Mouse (Mus musculus): ENCODE data around the gene Gpr135. TPM values are rescaled to one million over a fixed set of nuclear protein-coding genes. Genes with fewer than 3 reads are reported as not detected.

Gene Gpr135
- total and polyA plus RNA-seq, 3 experiments, result not detected

DNA sequence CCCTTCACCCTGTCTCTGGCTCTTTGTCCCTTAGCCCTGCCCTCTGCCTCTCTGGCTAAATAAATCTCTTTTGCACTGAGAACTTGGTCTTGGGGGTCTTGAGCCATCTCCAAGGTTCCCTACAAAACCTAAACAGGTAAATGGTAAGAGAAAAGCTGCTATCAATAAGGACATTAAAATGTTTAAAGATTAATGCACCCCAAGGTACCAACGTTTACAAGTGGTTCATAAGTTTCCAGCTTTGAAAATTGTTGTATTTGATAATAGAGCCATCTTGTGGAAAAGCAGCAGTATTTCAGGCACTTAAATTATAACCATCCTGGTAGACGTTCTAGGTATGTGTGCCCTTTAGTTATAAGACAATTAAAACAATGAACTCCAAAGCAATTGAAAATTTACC lies 23.4 kb downstream of the Gpr135 start:
- no peak overlapping the region for H3K9ac ChIP-seq (ENCODE audit: insufficient read depth, low read depth)
- in situ Hi-C loops (cut with MboI; ENCODE audit: low pct_ligation_motif_present, low pct_unique_long_range_greater_than_20kb, low sequenced_read_pairs), result loop anchor here (5.0 kb wide), 1 partner anchor 275 kb away; no protein-coding TSS in a partner anchor
- no peaks in the 10 kb centered on the region for H3K36me3 ChIP-seq (replicated peaks in 1 of 2; ENCODE audit: control insufficient read depth in 1 of 2, insufficient read depth in 1 of 2, low read length in 1 of 2)
- no peak overlapping the region for H3K4me2 ChIP-seq (ENCODE audit: insufficient read depth, low read depth, poor library complexity, severe bottlenecking)
- DNase-seq (ENCODE audit: extremely low read depth), result peak; percentile 33
- peaks cover 8% of the 10 kb centered on the region for H3K9me3 ChIP-seq (replicated peaks; ENCODE audit: low read length)
- TF ChIP-seq CHD1 (IDR thresholded peaks at IDR 0.05; ENCODE audit: low read depth, low read length) (no peak), GABPA (IDR thresholded peaks at IDR 0.05; ENCODE audit: insufficient replicate concordance, low read depth, low read length) (no peak), ETS1 (conservative IDR thresholded peaks at IDR 0.05; ENCODE audit: low read depth, low read length) (no peak), UBTF (IDR thresholded peaks at IDR 0.05; ENCODE audit: low read depth, low read length) (no peak), TCF12 (IDR thresholded peaks at IDR 0.05; ENCODE audit: low read depth, low read length) (no peak), RAD21 (IDR thresholded peaks at IDR 0.05; ENCODE audit: low read depth, low read length) (peak; percentile 99), USF2 (conservative IDR thresholded peaks at IDR 0.05; ENCODE audit: low read depth, low read length) (no peak), MAZ (IDR thresholded peaks at IDR 0.05; ENCODE audit: low read depth, low read length) (no peak), MEF2A (IDR thresholded peaks at IDR 0.05; ENCODE audit: borderline replicate concordance, low read depth, low read length) (no peak), POLR2A (IDR thresholded peaks at IDR 0.05; ENCODE audit: low read depth, low read length) (no peak), SMC3 (IDR thresholded peaks at IDR 0.05; ENCODE audit: low read depth, low read length) (peak; percentile 96), CTCF (conservative IDR thresholded peaks at IDR 0.05 in 1 of 2, IDR thresholded peaks at IDR 0.05 in 1 of 2; ENCODE audit: low read depth in 2 of 2, low read length in 2 of 2) (peak in 1 of 2 experiments; percentile 89; a peak in 3 of 4 replicates), ZNF384 (IDR thresholded peaks at IDR 0.05; ENCODE audit: low read depth, low read length) (no peak), ZC3H11A (IDR thresholded peaks at IDR 0.05; ENCODE audit: low read depth, low read length) (peak; percentile 93), IRF4 (IDR thresholded peaks at IDR 0.05; ENCODE audit: low read depth, low read length) (no peak), USF1 (IDR thresholded peaks at IDR 0.05; ENCODE audit: low read depth, low read length) (no peak), NELFE (IDR thresholded peaks at IDR 0.05; ENCODE audit: low read depth, low read length) (no peak), PAX5 (IDR thresholded peaks at IDR 0.05; ENCODE audit: low read length) (no peak), POLR2AphosphoS2 (IDR thresholded peaks at IDR 0.05; ENCODE audit: low read depth, low read length) (no peak), MAX (IDR thresholded peaks at IDR 0.05; ENCODE audit: low read length) (no peak), ELF1 (IDR thresholded peaks at IDR 0.05; ENCODE audit: low read depth, low read length) (no peak), MAFK (IDR thresholded peaks at IDR 0.05; ENCODE audit: insufficient replicate concordance, low read length) (no peak), ZKSCAN1 (IDR thresholded peaks at IDR 0.05; ENCODE audit: borderline replicate concordance, low read depth, low read length) (no peak), ZMIZ1 (IDR thresholded peaks at IDR 0.05; ENCODE audit: low read depth, low read length) (no peak), JUN (IDR thresholded peaks at IDR 0.05; ENCODE audit: insufficient read depth, low read depth, low read length) (no peak), E2F4 (IDR thresholded peaks at IDR 0.05; ENCODE audit: insufficient replicate concordance, low read depth, low read length) (no peak), RCOR1 (conservative IDR thresholded peaks at IDR 0.05; ENCODE audit: low read depth, low read length) (no peak), TBP (conservative IDR thresholded peaks at IDR 0.05; ENCODE audit: low read depth, low read length) (no peak), NRF1 (IDR thresholded peaks at IDR 0.05; ENCODE audit: low read depth, low read length) (no peak), KAT2A (IDR thresholded peaks at IDR 0.05; ENCODE audit: insufficient replicate concordance, low read length) (no peak), HCFC1 (IDR thresholded peaks at IDR 0.05; ENCODE audit: low read depth, low read length) (no peak), MYC (IDR thresholded peaks at IDR 0.05; ENCODE audit: low read depth, low read length) (no peak), MXI1 (IDR thresholded peaks at IDR 0.05; ENCODE audit: low read depth, low read length) (no peak), JUND (conservative IDR thresholded peaks at IDR 0.05; ENCODE audit: low read depth, low read length) (no peak), CHD2 (IDR thresholded peaks at IDR 0.05; ENCODE audit: low read length) (no peak)
- H3K27ac ChIP-seq (ENCODE audit: insufficient read depth, low read depth), result no peak overlapping the region
- H3K4me1 ChIP-seq (ENCODE audit: control insufficient read depth in 1 of 2, insufficient read depth in 2 of 2), result peaks cover 0 to 14% of the 10 kb centered on the region in 2 experiments; a peak in 2 of 4 replicates
- no peaks in the 10 kb centered on the region for H3K79me2 ChIP-seq (replicated peaks; ENCODE audit: control insufficient read depth, extremely low read depth, insufficient read depth, poor library complexity, severe bottlenecking)
- dilution Hi-C loops (cut with MboI; ENCODE audit: extremely low pct_ligation_motif_present, extremely low pct_unique_long_range_greater_than_20kb, low sequenced_read_pairs), result no loop called here
- no peak overlapping the region for H3K4me3 ChIP-seq (replicated peaks in 1 of 3; ENCODE audit: low read depth in 2 of 3, low read length in 2 of 3, poor library complexity in 1 of 3)
- no peaks in the 10 kb centered on the region for H3K27me3 ChIP-seq (replicated peaks)

All from CH12.LX (cell line).